Mouse (Mus musculus): ENCODE data around the gene 9130213A22Rik. TPM values are rescaled to one million over a fixed set of nuclear protein-coding genes. Genes with fewer than 3 reads are reported as not detected.
"Not testable (repeated sequence)": the region's sequence is repeated elsewhere in the genome, so short reads cannot be mapped to it uniquely, and the experiment has no call there.

9130213A22Rik gene
- total and polyA plus RNA-seq, 3 experiments, result 0.08 to 0.26 TPM; not detected in 1

- TF ChIP-seq UBTF (IDR thresholded peaks at IDR 0.05; ENCODE audit: borderline replicate concordance, insufficient read depth, low read depth, low read length) (0 out of 2 replicates have a peak, but pooled peaks have one; percentile 59), CHD1 (IDR thresholded peaks at IDR 0.05; ENCODE audit: low read depth, low read length) (no peak), TBP (IDR thresholded peaks at IDR 0.05; ENCODE audit: low read depth, low read length) (no peak), GATA1 (IDR thresholded peaks at IDR 0.05; ENCODE audit: low read depth, low read length) (peak; percentile 46; the same call in 1 of the 2 replicates), NELFE (IDR thresholded peaks at IDR 0.05; ENCODE audit: low read depth, low read length) (peak; percentile 59), SIN3A (IDR thresholded peaks at IDR 0.05; ENCODE audit: low read length) (peak; percentile 100), POLR2AphosphoS2 (IDR thresholded peaks at IDR 0.05; ENCODE audit: low read length) (peak; percentile 50; the same call in 1 of the 2 replicates), RAD21 (IDR thresholded peaks at IDR 0.05; ENCODE audit: low read depth, low read length) (no peak), EP300 (IDR thresholded peaks at IDR 0.05; ENCODE audit: low read depth in 1 of 2, low read length in 2 of 2) (no peak)
Measured at GRCm38 (mm10) chr11:69094697-69095429, 27.5 kb downstream of the 9130213A22Rik start, which contains the start of gene Per1 (continued).

GRCm38 (mm10) chr11:69093856-69094255 is 28.5 kb downstream of the 9130213A22Rik start:
- H3K4me3 ChIP-seq (ENCODE audit: control insufficient read depth in 1 of 2, insufficient read depth in 1 of 2, low read depth in 2 of 2, low read length in 2 of 2), result peak overlapping the region in 1 of 2 experiments; percentile 40; a peak in 1 of 4 replicates
- not testable (repeated sequence) for DNase-seq (ENCODE audit: low read depth, low spot score); H3K9me3 ChIP-seq (replicated peaks; ENCODE audit: insufficient read depth, low read length); H3K27ac ChIP-seq (ENCODE audit: control insufficient read depth, low read depth, low read length); H3K27me3 ChIP-seq (ENCODE audit: control insufficient read depth in 1 of 2, insufficient read depth in 2 of 2, low read length in 2 of 2)
- H3K9ac ChIP-seq (ENCODE audit: control insufficient read depth, low read depth, low read length, poor library complexity, severe bottlenecking), result peak overlapping the region; percentile 61
- peaks cover 6 to 15% of the 10 kb centered on the region in 2 experiments for H3K36me3 ChIP-seq (ENCODE audit: control insufficient read depth in 1 of 2, insufficient read depth in 2 of 2, low read length in 2 of 2)
- peaks cover 15 to 21% of the 10 kb centered on the region in 2 experiments for H3K4me1 ChIP-seq (ENCODE audit: control insufficient read depth in 1 of 2, insufficient read depth in 2 of 2, low read length in 2 of 2)
- H3K79me2 ChIP-seq (ENCODE audit: control insufficient read depth, insufficient read depth, low read length, poor library complexity), result peaks cover 17% of the 10 kb centered on the region

- peaks cover 17% of the 10 kb centered on the region for H3K79me2 ChIP-seq (ENCODE audit: control insufficient read depth, insufficient read depth, low read length, poor library complexity)
- TF ChIP-seq HCFC1 (IDR thresholded peaks at IDR 0.05; ENCODE audit: low read depth, low read length) (no peak), MEF2A (IDR thresholded peaks at IDR 0.05; ENCODE audit: extremely low read depth, insufficient replicate concordance, low read depth, low read length, poor library complexity, severe bottlenecking) (no peak), RCOR1 (IDR thresholded peaks at IDR 0.05; ENCODE audit: low read depth, low read length) (no peak), CTCF (IDR thresholded peaks at IDR 0.05 in 2 of 3, conservative IDR thresholded peaks at IDR 0.05 in 1 of 3; ENCODE audit: control insufficient read depth in 1 of 3, insufficient read depth in 1 of 3, low read depth in 2 of 3, low read length in 3 of 3, poor library complexity in 1 of 3, severe bottlenecking in 1 of 3) (peak in 1 of 3 experiments; percentile 22; a peak in 1 of 6 replicates)
- peaks cover 6 to 9% of the 10 kb centered on the region in 2 experiments for H3K36me3 ChIP-seq (ENCODE audit: control insufficient read depth in 1 of 2, insufficient read depth in 2 of 2, low read length in 2 of 2)
- no peak overlapping the region for H3K27ac ChIP-seq (ENCODE audit: control insufficient read depth, low read depth, low read length)
- no peaks in the 10 kb centered on the region for H3K9me3 ChIP-seq (replicated peaks; ENCODE audit: insufficient read depth, low read length)
- no peak for DNase-seq (ENCODE audit: low read depth, low spot score)
- no peaks in the 10 kb centered on the region for H3K27me3 ChIP-seq (ENCODE audit: control insufficient read depth in 1 of 2, insufficient read depth in 2 of 2, low read length in 2 of 2)
- no peak overlapping the region for H3K9ac ChIP-seq (ENCODE audit: control insufficient read depth, low read depth, low read length, poor library complexity, severe bottlenecking)
- H3K4me1 ChIP-seq (ENCODE audit: control insufficient read depth in 1 of 2, insufficient read depth in 2 of 2, low read length in 2 of 2), result peaks cover 8 to 15% of the 10 kb centered on the region in 2 experiments
- no peak overlapping the region for H3K4me3 ChIP-seq (ENCODE audit: control insufficient read depth in 1 of 2, insufficient read depth in 1 of 2, low read depth in 2 of 2, low read length in 2 of 2)
Measured at GRCm38 (mm10) chr11:69092871-69093270, 29.5 kb downstream of the 9130213A22Rik start.

Data from MEL (cell line).